Mouse (Mus musculus): ENCODE measurements around the gene Noc4l. TPM values are rescaled to one million over a fixed set of nuclear protein-coding genes. Genes with fewer than 3 reads are reported as not detected.
A peak's percentile ranks its signal among the peaks of the same experiment; 100 is the strongest.

Gene Noc4l
- total and polyA plus RNA-seq, 3 experiments, result 42.0 to 160 (median 50.7) TPM

GRCm38 (mm10) chr5:110638306-110639074, 14.7 kb downstream of the Noc4l start:
- in situ Hi-C loops (cut with MboI; ENCODE audit: low pct_ligation_motif_present, low pct_unique_long_range_greater_than_20kb, low sequenced_read_pairs) (loop anchor here (5.0 to 10.0 kb wide), 2 partner anchors 146 to 274 kb away; no protein-coding TSS in a partner anchor), dilution Hi-C loops (cut with MboI; ENCODE audit: extremely low pct_ligation_motif_present, extremely low pct_unique_long_range_greater_than_20kb, low sequenced_read_pairs) (no loop called here)
- TF ChIP-seq USF1 (IDR thresholded peaks at IDR 0.05; ENCODE audit: low read depth, low read length) (no peak), KAT2A (IDR thresholded peaks at IDR 0.05; ENCODE audit: insufficient replicate concordance, low read length) (no peak)
- Histone ChIP-seq H3K4me1 (ENCODE audit: control insufficient read depth in 1 of 2, insufficient read depth in 2 of 2) (peaks cover 2 to 9% of the 10 kb centered on the region in 2 experiments; a peak in 2 of 4 replicates), H3K36me3 (replicated peaks in 1 of 2; ENCODE audit: control insufficient read depth in 1 of 2, insufficient read depth in 1 of 2, low read length in 1 of 2) (no peaks in the 10 kb centered on the region), H3K27ac (ENCODE audit: insufficient read depth, low read depth) (no peak overlapping the region), H3K4me3 (replicated peaks in 1 of 3; ENCODE audit: low read depth in 2 of 3, low read length in 2 of 3, poor library complexity in 1 of 3) (no peak overlapping the region), H3K27me3 (replicated peaks) (peaks cover 2% of the 10 kb centered on the region), H3K9me3 (replicated peaks; ENCODE audit: low read length) (peaks cover 2% of the 10 kb centered on the region), H3K9ac (ENCODE audit: insufficient read depth, low read depth) (no peak overlapping the region), H3K4me2 (ENCODE audit: insufficient read depth, low read depth, poor library complexity, severe bottlenecking) (no peak overlapping the region), H3K79me2 (replicated peaks; ENCODE audit: control insufficient read depth, extremely low read depth, insufficient read depth, poor library complexity, severe bottlenecking) (no peaks in the 10 kb centered on the region)
- no peak for DNase-seq (ENCODE audit: extremely low read depth)

DNA sequence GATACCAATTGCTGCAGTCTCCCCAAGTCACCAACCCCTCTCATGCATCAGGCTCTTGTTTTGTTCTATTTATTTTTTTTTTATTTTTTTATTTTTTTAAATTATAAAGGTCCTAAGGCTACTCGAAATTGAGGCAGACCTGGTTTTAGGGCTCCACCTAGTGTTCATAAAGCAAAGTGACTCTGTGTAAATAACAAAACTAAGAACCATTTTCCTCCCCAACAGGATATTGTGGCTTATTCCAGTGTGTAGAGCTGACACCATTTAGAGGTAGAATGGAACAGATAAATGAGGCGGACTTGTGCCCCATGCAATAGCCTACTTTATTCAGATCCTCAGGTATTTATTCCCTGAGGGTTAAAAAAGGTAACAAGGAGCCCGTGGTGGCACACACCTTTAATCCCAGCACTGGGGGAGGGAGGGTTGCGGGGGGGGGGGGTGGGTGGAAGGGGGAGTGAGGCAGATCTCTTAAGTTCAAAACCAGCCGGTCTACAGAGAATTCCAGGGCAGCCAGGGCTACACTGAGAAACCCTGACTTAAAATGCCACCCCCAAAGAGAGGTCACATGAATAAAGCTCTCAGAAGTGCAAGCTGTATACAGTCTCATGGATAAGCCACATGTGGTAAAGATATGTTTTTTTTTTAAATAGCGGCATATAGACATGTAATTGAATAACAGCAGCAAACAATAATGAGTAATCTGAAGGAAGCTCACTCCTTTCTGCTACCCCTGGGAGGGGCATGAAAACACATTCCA, 17.1 kb downstream of the Noc4l start:
- Histone ChIP-seq H3K4me1 (ENCODE audit: control insufficient read depth in 1 of 2, insufficient read depth in 2 of 2) (peaks cover 2 to 9% of the 10 kb centered on the region in 2 experiments; a peak in 2 of 4 replicates), H3K79me2 (replicated peaks; ENCODE audit: control insufficient read depth, extremely low read depth, insufficient read depth, poor library complexity, severe bottlenecking) (no peaks in the 10 kb centered on the region), H3K9me3 (replicated peaks; ENCODE audit: low read length) (no peaks in the 10 kb centered on the region), H3K27ac (ENCODE audit: insufficient read depth, low read depth) (no peak overlapping the region), H3K27me3 (replicated peaks) (peaks cover 2% of the 10 kb centered on the region), H3K9ac (ENCODE audit: insufficient read depth, low read depth) (no peak overlapping the region), H3K4me3 (replicated peaks in 1 of 3; ENCODE audit: low read depth in 2 of 3, low read length in 2 of 3, poor library complexity in 1 of 3) (no peak overlapping the region), H3K36me3 (replicated peaks in 1 of 2; ENCODE audit: control insufficient read depth in 1 of 2, insufficient read depth in 1 of 2, low read length in 1 of 2) (no peaks in the 10 kb centered on the region), H3K4me2 (ENCODE audit: insufficient read depth, low read depth, poor library complexity, severe bottlenecking) (no peak overlapping the region)
- in situ Hi-C loops (cut with MboI; ENCODE audit: low pct_ligation_motif_present, low pct_unique_long_range_greater_than_20kb, low sequenced_read_pairs) (loop anchor here (5.0 to 10.0 kb wide), 2 partner anchors 144 to 271 kb away; no protein-coding TSS in a partner anchor), dilution Hi-C loops (cut with MboI; ENCODE audit: extremely low pct_ligation_motif_present, extremely low pct_unique_long_range_greater_than_20kb, low sequenced_read_pairs) (no loop called here)
- DNase-seq (ENCODE audit: extremely low read depth), result peak; percentile 33
- no peak for TF ChIP-seq POLR2AphosphoS2 (IDR thresholded peaks at IDR 0.05; ENCODE audit: low read depth, low read length)
- TF ChIP-seq CTCF (conservative IDR thresholded peaks at IDR 0.05 in 1 of 2, IDR thresholded peaks at IDR 0.05 in 1 of 2; ENCODE audit: low read depth in 2 of 2, low read length in 2 of 2), result peak; percentile 39 to 83; a peak in 3 of 4 replicates
- no peak for TF ChIP-seq NRF1 (IDR thresholded peaks at IDR 0.05; ENCODE audit: low read depth, low read length)
- TF ChIP-seq MEF2A (IDR thresholded peaks at IDR 0.05; ENCODE audit: borderline replicate concordance, low read depth, low read length), result no peak
- no peak for TF ChIP-seq ZKSCAN1 (IDR thresholded peaks at IDR 0.05; ENCODE audit: borderline replicate concordance, low read depth, low read length)
- no peak for TF ChIP-seq PAX5 (IDR thresholded peaks at IDR 0.05; ENCODE audit: low read length)
- TF ChIP-seq MAX (IDR thresholded peaks at IDR 0.05; ENCODE audit: low read length), result no peak
- TF ChIP-seq IRF4 (IDR thresholded peaks at IDR 0.05; ENCODE audit: low read depth, low read length), result no peak
- TF ChIP-seq CHD1 (IDR thresholded peaks at IDR 0.05; ENCODE audit: low read depth, low read length), result no peak
- no peak for TF ChIP-seq MAFK (IDR thresholded peaks at IDR 0.05; ENCODE audit: insufficient replicate concordance, low read length)
- no peak for TF ChIP-seq ZMIZ1 (IDR thresholded peaks at IDR 0.05; ENCODE audit: low read depth, low read length)
- TF ChIP-seq EP300 (IDR thresholded peaks at IDR 0.05; ENCODE audit: low read length), result no peak
- TF ChIP-seq NELFE (IDR thresholded peaks at IDR 0.05; ENCODE audit: low read depth, low read length), result no peak
- no peak for TF ChIP-seq RCOR1 (conservative IDR thresholded peaks at IDR 0.05; ENCODE audit: low read depth, low read length)
- peak; percentile 83 for TF ChIP-seq RAD21 (IDR thresholded peaks at IDR 0.05; ENCODE audit: low read depth, low read length)
- no peak for TF ChIP-seq HCFC1 (IDR thresholded peaks at IDR 0.05; ENCODE audit: low read depth, low read length)
- no peak for TF ChIP-seq POLR2A (IDR thresholded peaks at IDR 0.05; ENCODE audit: low read depth, low read length)
- no peak for TF ChIP-seq MXI1 (IDR thresholded peaks at IDR 0.05; ENCODE audit: low read depth, low read length)
- TF ChIP-seq UBTF (IDR thresholded peaks at IDR 0.05; ENCODE audit: low read depth, low read length), result no peak
- TF ChIP-seq TBP (conservative IDR thresholded peaks at IDR 0.05; ENCODE audit: low read depth, low read length), result no peak
- TF ChIP-seq MAZ (IDR thresholded peaks at IDR 0.05; ENCODE audit: low read depth, low read length), result no peak
- TF ChIP-seq MYC (IDR thresholded peaks at IDR 0.05; ENCODE audit: low read depth, low read length), result no peak
- TF ChIP-seq SMC3 (IDR thresholded peaks at IDR 0.05; ENCODE audit: low read depth, low read length), result peak; percentile 68
- no peak for TF ChIP-seq CHD2 (IDR thresholded peaks at IDR 0.05; ENCODE audit: low read length)
- TF ChIP-seq ZNF384 (IDR thresholded peaks at IDR 0.05; ENCODE audit: low read depth, low read length), result peak; percentile 82
- no peak for TF ChIP-seq GABPA (IDR thresholded peaks at IDR 0.05; ENCODE audit: insufficient replicate concordance, low read depth, low read length)
- TF ChIP-seq SIN3A (IDR thresholded peaks at IDR 0.05; ENCODE audit: low read length), result no peak
- TF ChIP-seq ELF1 (IDR thresholded peaks at IDR 0.05; ENCODE audit: low read depth, low read length), result no peak
- no peak for TF ChIP-seq BHLHE40 (IDR thresholded peaks at IDR 0.05; ENCODE audit: low read depth, low read length)

Measured in CH12.LX (cell line).